Mouse (Mus musculus): Measurements from ENCODE around the gene Zfp423.

GRCm38 (mm10) chr8:87982936-87983335 is 23.5 kb upstream of the Zfp423 start:
- TF ChIP-seq POLR2A (IDR thresholded peaks at IDR 0.05; ENCODE audit: borderline replicate concordance, insufficient read depth, low read length) (no peak), CTCF (IDR thresholded peaks at IDR 0.05; ENCODE audit: borderline replicate concordance, insufficient read depth, low read depth, low read length) (no peak)

Measured in cerebellum, adult 2 months (tissue).